Mouse (Mus musculus) forebrain, embryonic 10.5 days (tissue): Measurements from ENCODE around the gene Mapk1. TPM values are rescaled to one million over a fixed set of nuclear protein-coding genes. Genes with fewer than 3 reads are reported as not detected.
"Not testable (repeated sequence)": the region's sequence is repeated elsewhere in the genome, so short reads cannot be mapped to it uniquely, and the experiment has no call there.

Experiments
- DNase-seq: peaks from one replicate; pipeline ENCODE4 v3.0.0-alpha.2; 2017; ENCODE audit warnings: low spot score; ENCODE audit errors: extremely low spot score
- H3K27ac ChIP-seq: fragments of 300-500 bp; sonication (generic); 2 replicates; pipeline ENCODE4 v1.5.1; 2016; ENCODE audit warnings: mild to moderate bottlenecking
- H3K27me3 ChIP-seq: fragments of 300-500 bp; sonication (generic); 2 replicates; pipeline ENCODE4 v1.6.1; 2016; ENCODE audit warnings: mild to moderate bottlenecking; ENCODE audit not compliant: poor library complexity, severe bottlenecking
- H3K36me3 ChIP-seq: fragments of 300-500 bp; sonication (generic); replicated peaks from 2 replicates; pipeline ENCODE4 v1.6.1; 2016; ENCODE audit warnings: mild to moderate bottlenecking, moderate library complexity
- H3K4me1 ChIP-seq: fragments of 300-500 bp; sonication (generic); 2 replicates; pipeline ENCODE4 v1.6.1; 2016
- H3K4me3 ChIP-seq: fragments of 300-500 bp; sonication (generic); 2 replicates; pipeline ENCODE4 v1.5.1; 2016; ENCODE audit warnings: mild to moderate bottlenecking, moderate library complexity
- H3K9me3 ChIP-seq: fragments of 300-500 bp; sonication (generic); 2 replicates; pipeline ENCODE4 v1.6.1; 2016; ENCODE audit warnings: mild to moderate bottlenecking, moderate library complexity
- WGBS: fragments of 180-500 bp; shearing (Covaris S2); methylation state at CpG from one replicate; pipeline ENCODE4 v1.1.7; 2016; 5-methylcytosine and 5-hydroxymethylcytosine counted together
- polyA plus RNA-seq: library from polyadenylated mRNA; unstranded; fragments of >200 nt; fragmentation: Nextera tagmentation; extraction: Ambion mirVana; gene quantifications from 2 replicates; pipeline ENCODE4 v1.2.1, GENCODE M21; 2016

Mapk1 gene
- polyA plus RNA-seq, 1 experiment from 2014 or later, result 147 TPM

GRCm38 (mm10) chr16:16988842-16989241 lies 5.7 kb downstream of the Mapk1 start:
- H3K36me3 ChIP-seq, result peaks cover 68% of the 10 kb centered on the region

GRCm38 (mm10) chr16:16990021-16990420 lies 6.8 kb downstream of the Mapk1 start:
- peaks cover 79% of the 10 kb centered on the region for H3K36me3 ChIP-seq
- 84% methylated on average over 4 of the region's 4 CpGs for WGBS
- no peak for DNase-seq
- H3K9me3 ChIP-seq, result peaks cover 2% of the 10 kb centered on the region; the same call in 1 of the 2 replicates
- no peak overlapping the region for H3K4me3 ChIP-seq
- H3K27ac ChIP-seq, result no peak overlapping the region
- H3K27me3 ChIP-seq, result no peaks in the 10 kb centered on the region
- H3K4me1 ChIP-seq, result peaks cover 15% of the 10 kb centered on the region

More at GRCm38 (mm10) chr16:16988842-16989241, 5.7 kb downstream of the Mapk1 start:
- no peak overlapping the region for H3K27ac ChIP-seq
- 97% methylated on average over 5 of the region's 5 CpGs for WGBS
- no peaks in the 10 kb centered on the region for H3K27me3 ChIP-seq
- no peak for DNase-seq
- peaks cover 23% of the 10 kb centered on the region for H3K4me1 ChIP-seq
- H3K9me3 ChIP-seq, result peaks cover 2% of the 10 kb centered on the region; the same call in 1 of the 2 replicates
- H3K4me3 ChIP-seq, result no peak overlapping the region

- Histone ChIP-seq H3K9me3 (no peaks in the 10 kb centered on the region), H3K4me1 (no peaks in the 10 kb centered on the region), H3K36me3 (peaks cover 56% of the 10 kb centered on the region), H3K27me3 (no peaks in the 10 kb centered on the region), H3K4me3 (no peak overlapping the region), H3K27ac (no peak overlapping the region)
- 94% methylated on average over 4 of the region's 4 CpGs for WGBS
- DNase-seq, result no peak
Measured at GRCm38 (mm10) chr16:16994426-16995052, 11.4 kb downstream of the Mapk1 start.

- H3K4me3 ChIP-seq, H3K9me3 ChIP-seq, H3K4me1 ChIP-seq, DNase-seq, H3K27me3 ChIP-seq, H3K27ac ChIP-seq: not testable (repeated sequence)
- WGBS, result 95% methylated on average over 10 of the region's 10 CpGs
- peaks cover 64% of the 10 kb centered on the region for H3K36me3 ChIP-seq
Measured at GRCm38 (mm10) chr16:16996121-16996729, 13.0 kb downstream of the Mapk1 start.

- Histone ChIP-seq H3K36me3 (peaks cover 32% of the 10 kb centered on the region), H3K27ac (no peak overlapping the region), H3K27me3 (no peaks in the 10 kb centered on the region), H3K9me3 (no peaks in the 10 kb centered on the region), H3K4me1 (no peaks in the 10 kb centered on the region), H3K4me3 (no peak overlapping the region)
- WGBS, result 90% methylated on average over 3 of the region's 3 CpGs
- DNase-seq, result no peak
Measured at GRCm38 (mm10) chr16:17001109-17001508, 17.9 kb downstream of the Mapk1 start.

GRCm38 (mm10) chr16:17007070-17007469 lies 23.9 kb downstream of the Mapk1 start:
- Histone ChIP-seq H3K4me1 (no peaks in the 10 kb centered on the region), H3K27ac (no peak overlapping the region), H3K9me3 (no peaks in the 10 kb centered on the region), H3K36me3 (peaks cover 38% of the 10 kb centered on the region), H3K27me3 (no peaks in the 10 kb centered on the region), H3K4me3 (no peak overlapping the region)
- no peak for DNase-seq
- WGBS, result 90% methylated on average over 1 of the region's 1 CpGs

GRCm38 (mm10) chr16:17010036-17010435 lies 26.9 kb downstream of the Mapk1 start:
- Histone ChIP-seq H3K27me3 (no peaks in the 10 kb centered on the region), H3K9me3 (no peaks in the 10 kb centered on the region), H3K27ac (no peak overlapping the region), H3K36me3 (peaks cover 50% of the 10 kb centered on the region), H3K4me1 (no peaks in the 10 kb centered on the region), H3K4me3 (no peak overlapping the region)
- no peak for DNase-seq
- WGBS, result 93% methylated on average over 7 of the region's 7 CpGs

GRCm38 (mm10) chr16:17012583-17012982 lies 29.4 kb downstream of the Mapk1 start:
- Histone ChIP-seq H3K27ac (no peak overlapping the region), H3K4me1 (no peaks in the 10 kb centered on the region), H3K27me3 (no peaks in the 10 kb centered on the region), H3K4me3 (no peak overlapping the region), H3K36me3 (peaks cover 63% of the 10 kb centered on the region), H3K9me3 (no peaks in the 10 kb centered on the region)
- DNase-seq, result no peak
- 95% methylated on average over 1 of the region's 1 CpGs for WGBS

GRCm38 (mm10) chr16:17015111-17015852 lies 32.1 kb downstream of the Mapk1 start:
- H3K27ac ChIP-seq, result no peak overlapping the region
- no peak overlapping the region for H3K4me3 ChIP-seq
- H3K9me3 ChIP-seq, result no peaks in the 10 kb centered on the region
- peaks cover 71% of the 10 kb centered on the region for H3K36me3 ChIP-seq
- DNase-seq, result no peak
- no peaks in the 10 kb centered on the region for H3K4me1 ChIP-seq
- 90% methylated on average over 4 of the region's 4 CpGs for WGBS
- no peaks in the 10 kb centered on the region for H3K27me3 ChIP-seq

- 91% methylated on average over 3 of the region's 3 CpGs for WGBS
- Histone ChIP-seq H3K36me3 (peaks cover 77% of the 10 kb centered on the region), H3K4me3 (no peak overlapping the region)
Measured at GRCm38 (mm10) chr16:17015853-17016230, 32.7 kb downstream of the Mapk1 start.

GRCm38 (mm10) chr16:17018071-17018470 lies 34.9 kb downstream of the Mapk1 start:
- Histone ChIP-seq H3K4me1 (no peaks in the 10 kb centered on the region), H3K9me3 (no peaks in the 10 kb centered on the region), H3K27ac (no peak overlapping the region), H3K27me3 (no peaks in the 10 kb centered on the region), H3K4me3 (no peak overlapping the region), H3K36me3 (peaks cover 79% of the 10 kb centered on the region)
- 89% methylated on average over 6 of the region's 6 CpGs for WGBS
- no peak for DNase-seq

More at GRCm38 (mm10) chr16:17015853-17016230, 32.7 kb downstream of the Mapk1 start:
- Histone ChIP-seq H3K4me1 (no peaks in the 10 kb centered on the region), H3K27ac (no peak overlapping the region), H3K27me3 (no peaks in the 10 kb centered on the region), H3K9me3 (no peaks in the 10 kb centered on the region)
- no peak for DNase-seq

GRCm38 (mm10) chr16:17024469-17025148 lies 41.4 kb downstream of the Mapk1 start:
- no peak for DNase-seq
- no peak overlapping the region for H3K4me3 ChIP-seq
- no peak overlapping the region for H3K27ac ChIP-seq
- WGBS, result 96% methylated on average over 3 of the region's 3 CpGs
- no peaks in the 10 kb centered on the region for H3K9me3 ChIP-seq
- H3K27me3 ChIP-seq, result no peaks in the 10 kb centered on the region
- H3K36me3 ChIP-seq, result peaks cover 91% of the 10 kb centered on the region
- no peaks in the 10 kb centered on the region for H3K4me1 ChIP-seq
